Mouse (Mus musculus) naive thymus-derived CD4-positive, alpha-beta T cell, adult 2 months (primary cell): ENCODE measurements at regions not wholly inside any gene's neighbourhood (a gene's known extent, or its start where the extent isn't known, plus 50 kb on each side); places are given as distances from the start of the nearest gene placed in this dataset.

Experiments used
- DNase-seq: peaks from one replicate; pipeline ENCODE4 v3.0.0-alpha.2; 2011; ENCODE audit warnings: low read depth

GRCm38 (mm10) chr8:10931266-10931665, 77.0 kb downstream of the Irs2 start:
- no peak for DNase-seq

- DNase-seq = no peak
These were observed 79.4 kb downstream of the Irs2 start for GRCm38 (mm10) chr8:10928836-10929235.

DNA sequence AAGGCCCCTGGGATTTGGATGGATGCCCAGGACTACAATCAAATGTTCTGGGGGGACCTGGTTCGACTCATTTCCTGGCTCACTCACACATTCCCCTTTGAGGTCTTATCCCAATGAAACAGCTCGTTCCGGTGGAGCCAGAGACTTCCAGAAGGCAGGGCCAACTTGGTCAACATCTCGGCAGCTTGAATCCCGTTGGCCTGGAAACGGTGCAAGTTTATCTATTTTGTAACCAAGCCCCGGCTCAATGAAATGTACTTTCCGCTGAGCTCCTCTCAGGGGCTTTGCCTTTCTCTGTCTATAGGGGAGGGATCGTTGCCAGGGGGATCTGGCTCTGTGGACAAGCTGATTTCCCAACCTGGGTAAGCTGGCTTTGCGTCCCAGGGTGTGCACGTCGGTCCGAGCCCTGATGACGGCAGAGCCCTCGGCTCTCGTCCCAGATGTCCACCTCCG, 79.9 kb downstream of the Irs2 start:
- DNase-seq = no peak

DNA sequence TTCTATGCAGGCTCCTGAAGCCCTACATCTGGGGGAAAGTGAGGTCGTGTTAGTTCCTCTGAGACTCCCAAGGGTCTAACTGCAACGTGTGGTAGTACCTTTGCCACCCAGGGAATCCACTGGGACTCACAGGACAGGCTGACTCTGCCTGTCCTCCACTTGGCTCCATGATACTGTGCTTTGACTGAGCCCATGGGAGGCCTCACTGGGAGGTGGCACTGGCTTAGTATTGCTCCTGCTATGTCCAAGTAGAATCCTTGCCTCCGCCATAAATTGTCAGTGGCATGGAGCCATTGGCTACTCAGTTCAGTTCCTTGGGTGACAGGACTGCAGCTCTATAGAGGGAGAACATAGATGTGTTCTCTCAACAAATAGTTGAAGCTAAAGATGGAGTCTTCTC, 81.1 kb downstream of the Irs2 start:
- DNase-seq = no peak

DNA sequence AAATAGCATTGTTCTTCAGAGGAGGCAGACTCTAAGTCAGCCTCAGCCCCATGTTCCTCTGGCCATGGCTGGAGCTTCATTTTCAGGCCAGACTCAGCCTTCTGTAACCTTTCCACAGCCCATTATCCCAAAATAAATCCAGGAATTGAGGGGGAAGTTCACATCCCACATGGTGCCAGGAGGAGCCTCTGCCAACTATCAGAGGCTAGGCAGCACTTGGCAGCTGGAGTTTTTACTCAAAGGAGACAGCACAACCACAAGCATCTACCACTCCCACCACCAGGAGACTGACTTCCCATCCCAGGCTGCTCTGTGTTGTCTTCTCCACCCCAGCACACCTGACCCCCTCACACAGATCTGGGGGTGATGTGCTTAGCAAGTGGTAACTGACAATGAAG, 81.7 kb downstream of the Irs2 start:
- no peak for DNase-seq

GRCm38 (mm10) chr8:10925582-10926517, 82.4 kb downstream of the Irs2 start:
- DNase-seq = peak; percentile 29

DNA sequence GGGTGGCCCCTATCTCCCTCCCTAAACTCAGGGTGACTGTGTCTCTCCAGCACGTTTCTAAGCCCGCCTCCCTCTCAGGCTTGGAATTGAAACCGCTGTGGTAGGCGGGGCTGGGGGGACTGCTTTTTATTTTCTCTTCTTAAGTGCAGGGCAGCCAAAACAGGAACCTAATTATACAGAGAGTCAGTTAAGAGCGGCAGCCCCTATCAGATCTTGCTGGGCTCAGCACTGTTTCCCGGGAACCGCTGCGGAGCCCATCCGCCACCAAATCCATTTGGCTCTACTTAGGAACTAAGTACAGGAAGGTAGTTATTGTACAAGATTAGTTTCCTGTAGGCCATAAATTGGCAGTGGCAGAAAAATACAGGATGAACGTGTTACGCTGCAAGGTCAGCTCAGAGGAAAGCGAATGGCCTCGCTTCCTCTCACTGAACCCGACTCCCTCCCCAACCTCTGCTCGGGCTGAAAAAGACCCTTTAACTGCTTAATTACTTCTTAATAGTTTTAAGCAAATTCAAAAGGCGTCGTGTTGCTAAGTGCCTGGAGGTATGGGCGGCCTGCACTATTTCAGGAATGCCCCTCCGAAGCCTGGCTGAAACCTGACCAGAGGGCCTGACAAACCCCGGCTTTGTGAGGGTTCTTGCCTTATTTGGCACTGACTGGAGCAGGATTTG, 83.6 kb downstream of the Irs2 start:
- peak; percentile 54 for DNase-seq

DNA sequence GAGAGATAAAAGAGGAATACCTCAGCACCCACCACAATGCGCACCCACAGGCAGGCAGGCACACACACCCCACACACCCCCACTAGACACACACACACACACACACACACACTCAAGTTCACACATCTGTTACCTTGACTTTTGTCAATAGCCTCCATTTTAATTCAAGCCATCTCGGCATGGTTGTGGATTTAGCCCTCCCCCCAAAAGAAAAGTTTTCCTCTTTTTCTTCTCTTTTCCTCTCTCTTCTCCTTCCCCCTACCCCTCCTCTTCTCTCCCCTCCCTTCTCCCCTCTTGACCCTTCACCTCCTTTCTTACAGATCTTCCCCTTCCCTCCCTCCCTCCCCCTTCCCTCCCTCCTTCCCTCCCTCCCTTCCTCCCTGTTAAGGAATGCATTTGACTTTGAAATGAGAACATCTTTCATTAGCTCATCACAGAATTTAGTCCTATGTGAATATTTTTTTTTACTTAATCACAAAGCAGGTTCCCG, 84.2 kb downstream of the Irs2 start:
- no peak for DNase-seq

DNA sequence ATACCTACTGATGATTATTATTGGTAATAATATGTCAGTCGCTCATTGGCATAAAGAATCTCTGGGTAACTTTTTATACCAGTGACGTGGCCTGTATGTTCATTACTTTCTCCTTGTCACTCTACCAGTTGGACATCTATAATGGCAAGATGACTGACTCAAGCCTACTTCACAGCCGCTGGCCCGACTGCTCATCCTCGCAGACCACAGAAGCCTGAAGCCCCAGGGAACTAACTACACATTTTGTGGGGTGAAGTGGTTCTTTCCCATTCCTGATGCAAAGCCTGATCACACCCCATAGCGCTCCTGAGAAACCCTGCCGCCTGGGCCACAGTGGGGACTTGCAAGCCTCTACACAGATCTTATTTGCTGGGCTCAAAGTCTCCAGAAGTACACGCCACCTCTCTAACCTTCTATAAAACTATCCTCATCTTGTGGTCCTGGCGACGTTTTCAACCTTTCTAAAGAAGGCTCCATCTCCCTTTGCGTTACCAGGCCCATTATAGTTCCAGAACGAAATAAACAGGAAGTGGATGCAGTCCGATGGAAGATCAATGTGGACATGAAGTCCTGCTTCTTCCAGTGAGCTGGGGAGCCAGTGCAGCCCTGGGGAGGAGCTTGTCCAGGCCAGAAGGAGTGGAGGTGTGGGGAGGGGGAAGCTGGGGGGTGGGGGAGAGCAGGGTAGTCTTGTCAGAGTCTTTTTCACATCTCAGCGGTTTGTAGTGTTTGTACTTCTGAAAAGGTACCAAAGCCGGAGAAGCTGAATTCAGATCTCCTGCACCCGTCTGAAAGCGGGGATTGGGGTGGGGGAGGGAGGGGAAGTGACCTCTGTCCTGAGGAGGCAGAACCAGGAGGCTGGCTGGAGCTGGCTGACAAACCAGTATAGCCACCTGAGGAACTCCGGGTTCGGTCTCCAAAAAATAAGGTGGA, 84.9 kb downstream of the Irs2 start:
- peak; percentile 8 for DNase-seq

- DNase-seq = no peak
These were observed 85.8 kb downstream of the Irs2 start for GRCm38 (mm10) chr8:10922209-10923030.

GRCm38 (mm10) chr8:10921439-10922191, 86.6 kb downstream of the Irs2 start:
- DNase-seq = no peak

DNA sequence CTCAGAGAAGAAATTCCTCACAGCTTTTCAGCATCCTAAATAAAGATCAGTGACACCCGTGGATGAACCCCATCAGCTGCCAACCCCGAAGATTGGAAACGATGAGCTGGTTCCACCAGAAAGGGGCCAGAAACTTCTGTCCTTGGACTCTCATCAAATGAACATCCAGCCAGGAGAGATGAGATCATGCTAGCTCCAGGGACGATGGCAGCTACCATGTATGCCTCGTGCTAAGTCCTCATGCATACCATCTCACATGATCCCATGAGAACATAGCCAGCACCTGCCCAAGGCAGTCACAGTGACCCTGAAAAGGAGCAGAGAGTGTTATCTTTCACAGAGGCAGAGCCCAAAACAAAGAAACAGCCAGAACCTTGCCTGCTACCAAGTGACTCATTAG, 88.6 kb downstream of the Irs2 start:
- no peak for DNase-seq

DNA sequence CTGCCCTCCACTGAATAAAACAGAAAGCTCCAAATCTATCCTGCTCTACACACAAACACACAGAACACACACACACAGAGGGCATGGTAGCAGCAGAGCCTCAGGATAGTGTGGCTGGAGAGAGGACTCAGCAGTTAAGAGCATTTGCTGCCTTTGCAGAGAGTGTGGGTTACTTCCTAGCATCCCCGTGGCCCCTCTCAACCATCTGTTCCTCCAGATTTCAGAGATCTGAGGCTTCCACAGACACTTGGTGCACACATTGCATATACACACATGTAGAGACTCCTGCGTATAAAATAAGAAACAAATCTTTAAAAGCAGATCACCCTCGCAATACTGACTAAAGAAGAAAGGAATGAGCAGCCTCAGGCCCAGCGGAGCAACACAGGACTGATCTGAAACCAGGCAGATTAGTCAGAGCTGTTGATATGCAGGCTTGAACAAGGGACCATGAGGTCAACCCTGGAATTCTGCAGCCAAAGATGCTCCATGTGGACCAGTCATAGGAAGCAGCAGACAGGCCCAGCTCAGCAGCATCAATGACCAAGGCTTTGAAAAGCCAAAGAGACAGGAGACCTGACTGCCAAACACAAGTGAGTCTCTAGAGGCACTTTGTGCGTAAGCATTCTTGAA, 89.7 kb downstream of the Irs2 start:
- DNase-seq = no peak

GRCm38 (mm10) chr8:10914616-10915015, 93.6 kb downstream of the Irs2 start:
- DNase-seq = no peak

DNA sequence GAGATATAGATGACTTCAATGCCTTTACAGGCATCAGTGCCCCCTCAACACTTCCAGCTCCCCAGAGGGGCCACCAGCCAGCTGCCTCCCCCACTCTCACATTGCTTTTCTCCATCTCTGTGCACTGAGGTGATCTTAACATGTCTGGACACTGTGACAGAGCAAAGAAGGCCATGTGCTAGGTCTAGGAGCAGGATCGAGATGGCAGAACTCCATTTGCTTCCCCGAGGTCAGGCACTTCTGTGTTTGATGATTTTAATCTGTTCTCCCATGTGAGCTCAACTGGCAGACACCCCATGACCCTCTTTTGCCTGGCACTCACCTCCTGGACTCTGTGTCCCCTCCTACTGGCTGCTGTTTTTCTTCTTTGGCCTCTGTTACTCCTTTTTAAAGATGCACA, 95.8 kb downstream of the Irs2 start:
- DNase-seq = no peak

- DNase-seq = no peak
These were observed 96.9 kb downstream of the Irs2 start for GRCm38 (mm10) chr8:10911371-10911770.

- no peak for DNase-seq
These were observed 97.3 kb downstream of the Irs2 start for GRCm38 (mm10) chr8:10910954-10911353.

- peak; percentile 13 for DNase-seq
These were observed 97.9 kb downstream of the Irs2 start for GRCm38 (mm10) chr8:10910244-10910872.

GRCm38 (mm10) chr8:10909155-10909554, 99.1 kb downstream of the Irs2 start:
- no peak for DNase-seq
